Mouse (Mus musculus) heart, embryonic 14.5 days (tissue): ENCODE data around the gene Cdk13. TPM values are rescaled to one million over a fixed set of nuclear protein-coding genes. Genes with fewer than 3 reads are reported as not detected.

Experiments used
- ATAC-seq: fragments of 200-750 bp; cut with Nextera tagmentation; 2 replicates; pipeline ENCODE4 v1.8.0; 2017; ENCODE audit warnings: low read depth, moderate TSS enrichment; ENCODE audit not compliant: insufficient number of reproducible peaks, insufficient read depth, low FRiP score
- H3K27ac ChIP-seq, 2 experiments: fragments of 200-500 bp in 1 of 2; fragments of 300-500 bp in 1 of 2; sonication (generic) in 1 of 2; replicated peaks in 1 of 2; 2 replicates each; pipeline ENCODE4 v1.5.1; 2012 to 2014; ENCODE audit warnings: low read depth in 2 of 2, low read length in 2 of 2, control low read depth in 1 of 2, mild to moderate bottlenecking in 1 of 2, mixed read lengths in 1 of 2; ENCODE audit not compliant: control insufficient read depth in 1 of 2, insufficient read depth in 1 of 2
- H3K27me3 ChIP-seq: fragments of 300-500 bp; sonication (generic); 2 replicates; pipeline ENCODE4 v1.6.1; 2014; ENCODE audit warnings: mild to moderate bottlenecking, low read length, control low read depth; ENCODE audit not compliant: control insufficient read depth, insufficient read depth
- H3K36me3 ChIP-seq: fragments of 300-500 bp; sonication (generic); 2 replicates; pipeline ENCODE4 v1.6.1; 2014; ENCODE audit warnings: mild to moderate bottlenecking, control low read depth, low read length, mixed read lengths; ENCODE audit not compliant: control insufficient read depth, insufficient read depth
- H3K4me1 ChIP-seq, 2 experiments: fragments of 200-500 bp in 1 of 2; fragments of 300-500 bp in 1 of 2; sonication (generic) in 1 of 2; 2 replicates each; pipeline ENCODE4 v1.6.1; 2012 to 2014; ENCODE audit warnings: low read length in 2 of 2, control low read depth in 1 of 2, mixed read lengths in 1 of 2; ENCODE audit not compliant: control insufficient read depth in 2 of 2, insufficient read depth in 2 of 2
- H3K4me2 ChIP-seq: fragments of 300-500 bp; sonication (generic); 2 replicates; pipeline ENCODE4 v1.6.1; 2014; ENCODE audit warnings: mild to moderate bottlenecking, low read length
- H3K4me3 ChIP-seq, 2 experiments: fragments of 200-500 bp in 1 of 2; fragments of 300-500 bp in 1 of 2; sonication (generic) in 1 of 2; 2 replicates each; pipeline ENCODE4 v1.5.1; 2012 to 2014; ENCODE audit warnings: low read length in 2 of 2, mild to moderate bottlenecking in 2 of 2, control low read depth in 1 of 2, low read depth in 1 of 2, moderate library complexity in 1 of 2; ENCODE audit not compliant: control insufficient read depth in 1 of 2, insufficient read depth in 1 of 2
- H3K9ac ChIP-seq: fragments of 300-500 bp; sonication (generic); 2 replicates; pipeline ENCODE4 v1.6.1; 2014; ENCODE audit warnings: mild to moderate bottlenecking, low read length
- H3K9me3 ChIP-seq: fragments of 300-500 bp; sonication (generic); 2 replicates; pipeline ENCODE4 v1.6.1; 2016; ENCODE audit warnings: low read length, control low read depth; ENCODE audit not compliant: control insufficient read depth
- WGBS: fragments of 180-500 bp; shearing (Covaris S2); extraction: QIAGEN DNeasy Blood & Tissue Kit; methylation state at CpG from one replicate; pipeline ENCODE4 v1.1.7; 2014; 5-methylcytosine and 5-hydroxymethylcytosine counted together
- polyA plus RNA-seq: library from polyadenylated mRNA; unstranded; fragments of >200 nt; fragmentation: Nextera tagmentation; extraction: Ambion mirVana; gene quantifications from 2 replicates; pipeline ENCODE4 v1.2.1, GENCODE M21; 2014

The Cdk13 gene
- polyA plus RNA-seq, 1 experiment from 2014 or later: 17.8 TPM

- 80% methylated on average over 4 of the region's 4 CpGs for WGBS
- Histone ChIP-seq H3K27ac (no peak overlapping the region), H3K4me1 (no peaks in the 10 kb centered on the region), H3K9ac (no peak overlapping the region), H3K27me3 (no peaks in the 10 kb centered on the region), H3K4me3 (no peak overlapping the region), H3K36me3 (peaks cover 37% of the 10 kb centered on the region), H3K9me3 (no peaks in the 10 kb centered on the region), H3K4me2 (no peak overlapping the region)
- ATAC-seq: no peak
Measured at GRCm38 (mm10) chr13:17754997-17755396, 49.9 kb downstream of the Cdk13 start.

GRCm38 (mm10) chr13:17728798-17729197 is 76.1 kb downstream of the Cdk13 start:
- Histone ChIP-seq H3K27ac (no peak overlapping the region), H3K4me2 (no peak overlapping the region), H3K4me3 (no peak overlapping the region), H3K9me3 (no peaks in the 10 kb centered on the region), H3K4me1 (no peaks in the 10 kb centered on the region), H3K9ac (no peak overlapping the region), H3K36me3 (peaks cover 35% of the 10 kb centered on the region), H3K27me3 (no peaks in the 10 kb centered on the region)
- no peak for ATAC-seq
- 92% methylated on average over 3 of the region's 3 CpGs for WGBS

DNA sequence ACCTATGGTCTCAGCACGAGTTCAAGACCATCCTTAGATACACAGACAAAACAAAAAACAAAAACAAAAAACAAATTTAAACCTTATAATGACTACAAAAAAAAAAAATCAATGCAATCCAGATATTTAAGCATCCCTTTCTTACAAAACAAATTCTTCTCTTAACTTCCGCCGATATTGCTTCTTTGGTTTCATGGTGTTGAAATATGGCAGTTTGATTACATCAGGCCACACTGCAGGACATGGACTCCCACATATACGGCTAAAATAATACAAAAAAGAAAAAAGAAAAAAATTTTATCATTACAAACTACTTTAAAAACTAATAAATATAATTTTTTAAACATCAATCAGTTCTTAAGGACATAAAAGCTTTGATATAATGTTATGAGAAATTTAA is 77.0 kb downstream of the Cdk13 start:
- Histone ChIP-seq H3K4me2 (no peak overlapping the region), H3K4me3 (no peak overlapping the region), H3K36me3 (peaks cover 35% of the 10 kb centered on the region), H3K4me1 (no peaks in the 10 kb centered on the region), H3K9ac (no peak overlapping the region), H3K27me3 (no peaks in the 10 kb centered on the region), H3K27ac (no peak overlapping the region), H3K9me3 (no peaks in the 10 kb centered on the region)
- no peak for ATAC-seq
- WGBS: 90% methylated on average over 4 of the region's 4 CpGs

GRCm38 (mm10) chr13:17717357-17717756 is 87.5 kb downstream of the Cdk13 start:
- H3K4me2 ChIP-seq: no peak overlapping the region
- peaks cover 60% of the 10 kb centered on the region for H3K36me3 ChIP-seq
- H3K27me3 ChIP-seq: no peaks in the 10 kb centered on the region
- no peaks in the 10 kb centered on the region for H3K4me1 ChIP-seq
- no peaks in the 10 kb centered on the region for H3K9me3 ChIP-seq
- H3K27ac ChIP-seq: no peak overlapping the region
- no peak overlapping the region for H3K4me3 ChIP-seq
- ATAC-seq: no peak
- no peak overlapping the region for H3K9ac ChIP-seq
- 85% methylated on average over 1 of the region's 1 CpGs for WGBS

DNA sequence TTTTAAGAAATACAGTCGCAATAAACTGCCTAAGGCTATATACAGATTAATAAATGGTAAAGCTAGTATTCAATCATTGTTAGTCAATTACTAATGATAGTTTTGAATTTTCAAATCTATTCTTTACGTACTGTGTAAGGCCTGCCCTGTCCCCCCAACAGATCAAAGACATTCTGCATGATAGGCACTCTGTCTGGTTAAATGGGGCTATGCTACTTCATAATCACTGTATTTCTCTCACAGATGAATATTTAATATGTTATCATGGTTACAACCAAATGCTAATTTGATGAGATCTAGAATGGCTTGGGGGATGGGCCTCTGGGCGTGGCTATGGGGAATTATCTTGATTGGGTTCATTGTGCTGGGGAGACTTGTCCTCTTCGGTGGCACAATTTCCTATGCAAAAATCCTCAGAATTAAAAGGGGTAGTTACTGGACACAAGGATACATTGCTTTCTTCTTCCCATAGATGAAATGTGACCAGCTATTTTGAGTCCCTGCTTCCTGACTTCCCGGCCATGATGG is 96.0 kb downstream of the Cdk13 start:
- Histone ChIP-seq H3K9ac (no peak overlapping the region), H3K27me3 (no peaks in the 10 kb centered on the region), H3K4me1 (no peaks in the 10 kb centered on the region), H3K4me2 (no peak overlapping the region), H3K36me3 (peaks cover 5% of the 10 kb centered on the region; the same call in 1 of the 2 replicates), H3K4me3 (no peak overlapping the region), H3K27ac (no peak overlapping the region), H3K9me3 (no peaks in the 10 kb centered on the region)
- ATAC-seq: no peak
- WGBS: 88% methylated on average over 5 of the region's 5 CpGs

GRCm38 (mm10) chr13:17705188-17705826 is 99.6 kb downstream of the Cdk13 start:
- WGBS: 69% methylated on average over 6 of the region's 6 CpGs
- Histone ChIP-seq H3K9me3 (no peaks in the 10 kb centered on the region), H3K27ac (no peak overlapping the region), H3K9ac (no peak overlapping the region), H3K27me3 (no peaks in the 10 kb centered on the region), H3K4me3 (no peak overlapping the region), H3K4me1 (peaks cover 0 to 5% of the 10 kb centered on the region in 2 experiments; a peak in 1 of 4 replicates), H3K36me3 (no peaks in the 10 kb centered on the region), H3K4me2 (no peak overlapping the region)
- ATAC-seq: no peak

DNA sequence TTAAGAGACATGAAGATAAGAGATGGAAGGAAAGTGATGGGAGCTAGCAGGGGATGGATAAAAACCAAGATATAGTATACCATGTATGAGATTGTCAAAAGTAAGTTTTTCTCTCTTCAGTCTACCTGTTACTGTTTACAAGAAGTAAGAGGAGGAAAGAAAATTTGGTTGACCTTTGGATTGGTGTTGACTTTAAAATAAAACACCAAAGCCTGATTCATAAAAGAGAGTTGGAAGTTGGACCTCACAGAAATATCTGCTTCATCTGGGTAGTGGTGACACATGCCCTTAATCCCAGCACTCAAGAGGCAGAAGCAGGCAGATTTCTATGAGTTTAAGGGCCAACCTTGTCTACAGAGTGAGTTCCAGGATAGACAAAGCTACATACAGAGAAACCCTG is 102.6 kb downstream of the Cdk13 start:
- ATAC-seq: no peak
- H3K4me2 ChIP-seq: no peak overlapping the region
- no peak overlapping the region for H3K9ac ChIP-seq
- H3K4me3 ChIP-seq: no peak overlapping the region
- no peaks in the 10 kb centered on the region for H3K27me3 ChIP-seq
- no peak overlapping the region for H3K27ac ChIP-seq
- H3K36me3 ChIP-seq: no peaks in the 10 kb centered on the region
- no peaks in the 10 kb centered on the region for H3K9me3 ChIP-seq
- H3K4me1 ChIP-seq: peaks cover 0 to 5% of the 10 kb centered on the region in 2 experiments; a peak in 1 of 4 replicates

DNA sequence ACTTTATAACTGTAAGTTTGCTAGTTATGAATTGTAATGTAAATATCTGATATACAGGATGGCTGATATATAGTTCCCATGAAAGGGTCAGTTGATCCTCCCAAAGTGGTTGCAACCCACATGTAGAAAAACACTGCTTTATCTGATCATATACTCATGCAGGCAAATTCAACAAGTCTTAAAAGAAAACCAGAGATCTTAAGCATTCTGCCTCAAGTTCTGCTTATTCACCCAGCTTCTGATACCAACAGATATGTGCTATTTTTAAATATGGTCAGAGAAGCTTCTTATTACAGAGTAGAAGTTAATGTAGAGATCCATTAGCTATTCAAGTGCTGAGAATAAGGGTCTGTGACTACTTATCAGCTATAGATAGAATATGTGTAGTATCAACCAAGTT is 103.6 kb downstream of the Cdk13 start:
- no peak overlapping the region for H3K27ac ChIP-seq
- no peak overlapping the region for H3K4me3 ChIP-seq
- peaks cover 0 to 6% of the 10 kb centered on the region in 2 experiments; a peak in 1 of 4 replicates for H3K4me1 ChIP-seq
- H3K36me3 ChIP-seq: no peaks in the 10 kb centered on the region
- no peak overlapping the region for H3K4me2 ChIP-seq
- ATAC-seq: no peak
- H3K27me3 ChIP-seq: no peaks in the 10 kb centered on the region
- no peak overlapping the region for H3K9ac ChIP-seq
- no peaks in the 10 kb centered on the region for H3K9me3 ChIP-seq
